Mouse (Mus musculus): ENCODE measurements around the gene Ptp4a2.
A peak's percentile ranks its signal among the peaks of the same experiment; 100 is the strongest.

DNA sequence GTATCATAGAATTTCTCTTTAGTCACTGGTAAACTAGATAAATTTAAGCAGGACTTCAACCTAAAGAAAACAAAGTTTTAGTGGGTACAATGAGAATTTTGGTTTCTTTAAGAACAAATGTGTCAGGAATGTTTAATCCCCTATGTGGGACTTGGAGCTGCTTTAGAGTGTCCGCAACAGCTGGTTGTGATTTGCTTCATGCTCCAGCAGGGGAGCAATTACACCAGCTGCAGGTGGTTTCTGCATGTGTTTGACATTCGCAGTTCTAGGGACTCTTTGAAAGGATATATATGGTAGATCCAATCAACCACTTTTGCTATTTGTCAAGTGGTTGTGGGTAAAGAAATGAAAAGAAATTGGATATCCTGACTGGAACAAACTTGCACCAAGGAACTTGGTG is 39.5 kb downstream of the Ptp4a2 start:
- TF ChIP-seq POLR2A (IDR thresholded peaks at IDR 0.05; ENCODE audit: insufficient read length, low read depth) (no peak), E2F4 (IDR thresholded peaks at IDR 0.05; ENCODE audit: insufficient read depth) (no peak), TCF3 (IDR thresholded peaks at IDR 0.05; ENCODE audit: insufficient read length, low read depth) (no peak), CEBPB (IDR thresholded peaks at IDR 0.05; ENCODE audit: insufficient read depth, poor library complexity, severe bottlenecking) (no peak), USF1 (IDR thresholded peaks at IDR 0.05; ENCODE audit: low read depth) (no peak), MAX (IDR thresholded peaks at IDR 0.05; ENCODE audit: low read depth) (no peak), TCF12 (IDR thresholded peaks at IDR 0.05; ENCODE audit: insufficient read depth, poor library complexity, severe bottlenecking) (no peak), POLR2AphosphoS2 (IDR thresholded peaks at IDR 0.05; ENCODE audit: insufficient read length, low read depth) (no peak), MYOD1 (IDR thresholded peaks at IDR 0.05; ENCODE audit: control insufficient read depth in 1 of 3, insufficient read length in 2 of 3, low read depth in 2 of 3) (peak in 2 of 3 experiments; percentile 50 to 52)
